Mouse (Mus musculus) 3134 (cell line): Measurements from ENCODE around the gene Dolk.

Experiments
- DNase-seq: peaks from one replicate; pipeline ENCODE4 v3.0.0-alpha.2; 2011; ENCODE audit warnings: low spot score; ENCODE audit not compliant: insufficient read length; ENCODE audit errors: extremely low read depth

Gene Dolk

GRCm38 (mm10) chr2:30286192-30287026 is at the start of gene Dolk, which contains the start of gene Nup188:
Gene Dolk (minus strand): TSS chr2:30286334.
Gene Nup188 (plus strand): TSS chr2:30286397.
- peak; percentile 86 for DNase-seq

GRCm38 (mm10) chr2:30335324-30335723 is 49.2 kb upstream of the Dolk start:
- DNase-seq: no peak

GRCm38 (mm10) chr2:30328791-30329190 is 42.7 kb upstream of the Dolk start:
- no peak for DNase-seq

DNA sequence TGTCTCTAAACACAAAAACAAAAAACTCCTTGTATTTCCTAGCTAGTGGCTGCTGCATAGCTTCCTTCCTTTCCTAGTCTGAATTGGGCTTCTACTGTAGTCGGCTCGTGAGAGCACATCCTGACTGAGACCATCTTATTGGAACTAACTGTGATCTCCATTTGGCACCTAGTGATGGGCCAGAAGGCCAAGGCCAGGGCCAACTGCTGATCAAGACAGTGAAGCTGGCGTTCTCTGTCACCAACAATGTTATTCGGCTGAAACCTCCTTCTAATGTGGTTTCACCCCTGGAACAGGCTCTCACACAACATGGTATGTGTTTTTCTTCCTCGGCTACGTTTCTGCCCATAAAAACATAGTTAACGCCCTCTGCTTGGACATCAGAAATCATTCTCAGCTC is 41.1 kb upstream of the Dolk start:
- DNase-seq: no peak

DNA sequence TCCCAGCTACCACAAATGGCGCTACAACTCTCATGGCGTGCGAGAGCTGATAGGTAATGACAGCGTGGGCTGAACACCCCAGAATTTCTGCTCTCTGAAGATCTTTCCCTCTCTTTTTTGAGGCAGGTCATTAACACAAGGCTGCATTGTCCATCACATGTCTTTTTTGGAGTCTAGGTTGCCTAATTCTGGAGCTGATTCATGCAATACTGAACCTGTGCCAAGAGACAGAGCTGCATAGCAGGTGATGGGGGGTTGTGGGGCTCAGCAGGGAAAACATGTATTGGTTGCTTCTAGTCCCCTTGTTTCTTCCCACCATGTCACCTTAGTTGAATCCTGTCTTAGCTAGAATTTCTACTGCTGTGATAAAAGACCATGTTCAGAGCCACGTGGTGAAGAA is 39.2 kb upstream of the Dolk start:
- DNase-seq: no peak

DNA sequence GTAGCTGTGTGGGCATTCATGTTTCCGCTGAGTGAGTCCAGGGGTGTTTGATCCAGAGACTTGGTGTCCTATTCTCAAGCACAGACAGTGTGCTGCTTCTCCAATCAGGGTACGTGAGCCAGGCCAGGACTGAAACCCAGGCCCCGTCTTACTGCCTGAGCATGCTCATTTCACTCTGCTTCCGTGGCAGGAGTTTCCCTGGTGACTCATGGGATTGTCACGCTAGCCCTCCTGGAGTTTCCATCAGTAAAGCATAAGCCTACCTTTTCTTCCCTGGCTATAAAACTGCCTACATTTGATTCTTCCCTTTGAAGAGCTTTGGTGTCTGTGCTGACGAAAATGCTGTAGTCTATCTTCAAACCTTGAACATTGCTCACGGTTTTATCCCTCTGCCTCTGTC is 37.0 kb upstream of the Dolk start:
- peak; percentile 60 for DNase-seq

DNA sequence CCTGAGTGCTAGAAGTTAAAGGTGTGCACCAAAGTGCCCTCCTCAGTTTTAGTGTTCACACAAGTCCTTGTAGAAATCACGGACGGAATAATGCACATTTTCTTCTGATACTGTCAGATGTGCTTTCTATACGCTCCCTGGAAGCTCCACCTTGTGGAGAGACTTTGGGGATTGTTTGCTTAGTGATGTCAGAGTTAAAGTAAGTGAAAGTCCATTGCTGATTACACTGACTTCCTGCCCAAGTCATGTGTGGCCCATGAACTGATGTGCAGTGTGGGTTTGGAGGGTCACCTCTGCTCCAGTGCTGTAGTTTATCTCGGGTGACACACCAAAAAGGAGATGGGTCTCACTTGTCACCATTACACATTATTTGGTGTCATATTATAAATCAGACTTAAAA is 33.1 kb upstream of the Dolk start:
- no peak for DNase-seq

- DNase-seq: no peak
Measured at GRCm38 (mm10) chr2:30316955-30317354, 30.8 kb upstream of the Dolk start.

DNA sequence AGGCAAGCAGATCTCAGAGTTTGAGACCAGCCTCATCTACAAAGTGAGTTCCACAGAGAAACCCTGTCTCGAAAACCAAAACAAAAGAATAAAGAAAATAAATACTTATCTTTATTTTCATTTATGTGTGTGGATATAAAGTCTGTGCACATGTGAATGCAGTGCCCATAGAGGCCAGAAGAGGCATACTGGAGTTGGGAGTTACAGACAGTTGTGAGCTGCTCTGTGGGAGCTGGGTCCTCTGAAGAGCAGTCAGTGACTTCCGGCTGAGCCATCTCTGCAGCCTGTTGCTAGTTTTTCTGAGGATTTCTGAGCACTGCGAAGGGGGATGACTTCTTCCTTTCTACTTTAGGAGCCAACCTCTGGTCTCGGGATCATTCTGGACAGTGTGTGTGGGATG is 30.0 kb upstream of the Dolk start:
- no peak for DNase-seq

- no peak for DNase-seq
Measured at GRCm38 (mm10) chr2:30311481-30311880, 25.3 kb upstream of the Dolk start.

GRCm38 (mm10) chr2:30309351-30309750 is 23.2 kb upstream of the Dolk start:
- DNase-seq: no peak

DNA sequence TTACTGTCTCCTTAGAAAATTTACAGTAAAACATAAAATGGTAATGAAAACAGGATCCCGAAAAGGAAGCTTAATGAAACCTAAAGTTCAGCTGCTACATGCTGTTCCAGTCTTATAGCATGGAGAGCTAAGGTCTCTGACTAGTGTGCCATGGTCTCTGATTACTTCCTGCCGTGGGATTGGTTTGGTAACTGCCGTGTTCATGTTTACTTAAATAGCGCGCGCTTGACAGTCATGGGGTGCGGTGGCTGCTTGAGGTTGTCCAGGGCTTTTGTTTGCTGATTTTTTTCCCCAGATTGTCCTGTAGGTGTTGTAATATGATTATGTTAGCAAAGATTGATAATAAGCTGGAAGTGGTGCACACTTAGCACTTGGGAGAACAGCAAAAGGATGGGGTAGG is 20.0 kb upstream of the Dolk start:
- no peak for DNase-seq

DNA sequence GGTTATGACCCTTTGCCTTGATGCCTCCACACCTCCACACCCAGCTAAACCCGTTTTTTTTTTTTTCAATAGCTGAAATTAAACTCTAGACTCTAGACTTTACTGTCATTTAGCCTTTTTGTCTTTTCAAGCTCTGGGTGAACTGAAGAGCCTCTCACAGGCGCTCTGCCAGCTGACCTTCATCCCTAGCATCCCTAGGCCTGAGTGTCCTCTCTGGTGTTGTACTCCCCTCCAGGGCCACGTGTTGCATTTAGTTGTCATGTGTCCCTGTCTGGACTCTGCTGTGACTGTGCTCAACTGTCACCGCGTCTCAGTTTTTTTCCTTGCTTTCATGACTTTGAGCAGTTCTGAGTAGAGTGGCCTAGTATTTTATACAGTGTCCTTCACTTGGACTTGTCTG is 13.8 kb upstream of the Dolk start:
- DNase-seq: no peak

DNA sequence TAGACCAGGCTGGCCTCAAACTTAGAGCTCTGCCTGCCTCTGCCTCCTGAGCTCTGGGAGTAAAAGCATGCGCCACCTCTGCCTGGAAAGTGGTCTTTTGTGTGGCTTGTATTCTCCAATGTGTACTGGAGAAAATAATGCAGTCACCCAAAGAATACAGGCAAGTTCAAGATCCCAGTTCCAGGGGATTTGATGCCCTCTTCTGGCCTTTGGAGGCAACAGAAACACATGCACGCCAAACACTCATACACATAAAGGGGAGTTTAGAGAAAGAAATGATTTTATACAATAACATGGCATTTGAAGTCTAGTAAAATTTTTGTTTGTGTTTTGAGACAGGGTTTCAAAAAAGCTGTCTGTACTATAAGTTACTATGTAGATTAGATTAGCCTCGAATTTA is 13.4 kb upstream of the Dolk start:
- DNase-seq: no peak

DNA sequence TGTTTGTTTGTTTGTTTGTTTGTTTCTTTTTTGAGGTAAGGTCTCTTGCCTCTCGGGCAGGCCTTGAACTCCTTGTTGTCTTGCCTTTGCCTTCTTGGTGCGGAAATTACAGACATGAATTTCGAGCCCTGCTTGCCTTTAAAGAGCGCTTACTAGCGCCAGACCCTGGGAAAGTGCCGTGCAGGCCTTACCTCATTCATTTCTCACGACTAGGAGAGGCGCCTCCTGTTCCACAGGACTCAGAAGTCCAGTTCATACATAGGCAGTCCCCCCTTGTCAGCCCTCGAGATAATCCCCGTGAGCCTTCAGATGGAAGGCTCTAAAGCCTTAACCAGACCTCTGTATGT is 866 bp upstream of the Dolk start:
- DNase-seq: peak; percentile 23

- no peak for DNase-seq
Measured at GRCm38 (mm10) chr2:30285416-30286181, 535 bp downstream of the Dolk start.

DNA sequence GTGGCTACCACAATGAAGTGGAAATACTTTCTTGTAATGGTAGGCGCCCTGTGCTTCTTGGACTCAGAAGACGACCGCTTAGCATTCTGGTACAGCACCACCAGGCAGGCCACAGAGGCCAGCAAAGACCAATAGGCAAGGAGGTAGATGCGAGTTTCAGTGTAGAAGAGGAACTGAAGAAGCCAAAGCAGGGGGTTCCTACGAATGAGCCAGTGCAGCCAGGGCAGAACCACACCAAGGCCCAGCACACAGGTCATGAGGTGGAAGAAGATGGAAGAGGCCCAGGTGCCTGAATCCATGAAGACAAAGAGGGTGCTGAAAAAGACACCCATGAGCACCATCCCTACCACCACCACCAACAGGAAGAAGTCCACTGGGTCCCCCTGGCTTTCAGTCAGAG is 1.1 kb downstream of the Dolk start:
- no peak for DNase-seq

GRCm38 (mm10) chr2:30283193-30283592 is 2.9 kb downstream of the Dolk start:
- DNase-seq: no peak

GRCm38 (mm10) chr2:30281651-30282050 is 4.5 kb downstream of the Dolk start:
- no peak for DNase-seq

DNA sequence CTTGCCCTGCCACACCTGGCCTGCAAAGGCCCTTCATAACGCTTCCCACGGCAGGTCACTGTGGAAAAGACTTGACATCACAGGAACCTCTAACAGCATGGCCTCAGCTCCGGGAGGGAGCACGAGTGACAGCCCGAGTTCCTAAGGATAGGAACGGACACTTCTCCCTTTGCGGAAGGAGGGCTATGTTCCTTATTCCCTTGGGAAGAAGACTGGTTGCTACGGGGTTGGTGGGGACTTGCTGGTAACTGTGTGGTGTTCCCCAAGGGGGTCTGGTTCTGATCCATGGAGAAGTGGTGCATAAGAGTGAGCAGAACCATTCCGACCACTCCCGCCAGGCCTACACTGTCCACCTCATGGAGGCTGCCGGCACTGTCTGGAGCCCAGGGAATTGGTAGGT is 5.4 kb downstream of the Dolk start, which contains the start of gene Gm28038:
Gene Gm28038 (plus strand): TSS at position 301 of the 400 bp plus-strand sequence.
- DNase-seq: no peak

GRCm38 (mm10) chr2:30270134-30270533 is 16.0 kb downstream of the Dolk start:
- DNase-seq: peak; percentile 72
